Mouse (Mus musculus) thymus, postnatal 14 days (tissue): ENCODE measurements around the gene Cisd2.

Experiments
- DNase-seq: peaks from one replicate; pipeline ENCODE4 v3.0.0; 2021

The Cisd2 gene

GRCm38 (mm10) chr3:135409219-135409618 is 14.5 kb downstream of the Cisd2 start:
- DNase-seq = no peak

- no peak for DNase-seq
Measured at GRCm38 (mm10) chr3:135407351-135407750, 16.4 kb downstream of the Cisd2 start.

- no peak for DNase-seq
Measured at GRCm38 (mm10) chr3:135404599-135404998, 19.1 kb downstream of the Cisd2 start.

GRCm38 (mm10) chr3:135403856-135404255 is 19.9 kb downstream of the Cisd2 start:
- DNase-seq = no peak

GRCm38 (mm10) chr3:135403211-135403610 is 20.5 kb downstream of the Cisd2 start:
- DNase-seq = peak; percentile 76

- peak; percentile 96 for DNase-seq
Measured at GRCm38 (mm10) chr3:135402201-135402658, 21.5 kb downstream of the Cisd2 start.

GRCm38 (mm10) chr3:135397112-135397511 is 26.6 kb downstream of the Cisd2 start:
- DNase-seq = no peak

GRCm38 (mm10) chr3:135396081-135396480 is 27.6 kb downstream of the Cisd2 start:
- DNase-seq = no peak

GRCm38 (mm10) chr3:135395085-135395484 is 28.6 kb downstream of the Cisd2 start:
- DNase-seq = no peak

- DNase-seq = no peak
Measured at GRCm38 (mm10) chr3:135393186-135393585, 30.5 kb downstream of the Cisd2 start.

- no peak for DNase-seq
Measured at GRCm38 (mm10) chr3:135379868-135380267, 43.9 kb downstream of the Cisd2 start.

GRCm38 (mm10) chr3:135377445-135377844 is 46.3 kb downstream of the Cisd2 start:
- no peak for DNase-seq

- DNase-seq = no peak
Measured at GRCm38 (mm10) chr3:135375836-135376235, 47.9 kb downstream of the Cisd2 start.

- no peak for DNase-seq
Measured at GRCm38 (mm10) chr3:135357394-135357793, 66.3 kb downstream of the Cisd2 start.
